Mouse (Mus musculus) ZHBTc4 (cell line): ENCODE measurements around the gene Casp6.

Experiments
- DNase-seq: peaks from one replicate; pipeline ENCODE4 v3.0.0-alpha.2; 2011; ENCODE audit warnings: low read depth, low spot score

Casp6 gene

DNA sequence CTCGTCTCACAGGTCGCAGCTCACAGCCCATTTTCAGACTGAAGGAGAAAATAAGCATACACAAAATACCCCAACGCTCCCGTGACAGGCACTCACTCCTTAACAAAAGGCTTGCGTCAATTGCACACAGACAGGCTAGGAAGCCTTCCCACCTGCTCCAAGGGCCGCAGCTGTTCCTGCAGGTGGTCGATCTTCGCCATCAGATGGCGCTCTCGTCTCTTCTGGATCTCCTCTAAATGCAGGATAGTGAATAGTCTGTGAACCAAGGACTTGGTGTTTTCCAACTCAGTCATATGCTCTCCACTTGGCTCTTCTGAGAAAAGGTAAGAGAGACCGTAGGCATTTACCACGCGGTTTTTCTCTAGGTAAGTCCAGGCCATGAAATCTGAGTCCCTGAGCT is 17.2 kb downstream of the Casp6 start:
- peak; percentile 85 for DNase-seq

- DNase-seq: no peak
Measured at GRCm38 (mm10) chr3:129923581-129923980, 22.4 kb downstream of the Casp6 start.

- no peak for DNase-seq
Measured at GRCm38 (mm10) chr3:129925861-129926260, 24.6 kb downstream of the Casp6 start.

- no peak for DNase-seq
Measured at GRCm38 (mm10) chr3:129930213-129930778, 29.1 kb downstream of the Casp6 start.

- DNase-seq: peak; percentile 74
Measured at GRCm38 (mm10) chr3:129932443-129932842, 31.2 kb downstream of the Casp6 start.

DNA sequence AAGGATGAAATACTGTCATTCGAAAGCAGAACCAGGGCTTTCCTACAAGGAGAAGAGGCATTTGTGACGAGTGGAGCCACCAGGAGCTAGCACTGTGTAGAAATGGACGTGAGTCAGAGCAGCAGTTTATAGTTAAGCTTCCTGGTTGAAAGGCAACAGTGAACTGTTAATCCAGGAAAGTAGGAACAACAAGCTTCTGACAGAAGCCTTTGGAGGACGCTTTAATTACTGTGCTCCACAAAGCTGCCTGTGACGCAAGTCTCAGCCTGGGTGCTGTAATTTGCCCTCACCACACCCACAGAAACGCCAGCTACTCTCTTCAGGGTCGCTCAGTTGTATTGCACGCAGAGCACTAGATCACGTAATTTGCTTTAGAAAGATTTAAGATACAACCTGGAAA is 35.3 kb downstream of the Casp6 start:
- DNase-seq: no peak

GRCm38 (mm10) chr3:129937848-129938247 is 36.6 kb downstream of the Casp6 start:
- DNase-seq: no peak

- DNase-seq: no peak
Measured at GRCm38 (mm10) chr3:129939058-129939457, 37.8 kb downstream of the Casp6 start.

- DNase-seq: no peak
Measured at GRCm38 (mm10) chr3:129940780-129941179, 39.6 kb downstream of the Casp6 start.

GRCm38 (mm10) chr3:129941291-129941690 is 40.1 kb downstream of the Casp6 start:
- no peak for DNase-seq

- no peak for DNase-seq
Measured at GRCm38 (mm10) chr3:129943813-129944212, 42.6 kb downstream of the Casp6 start.

DNA sequence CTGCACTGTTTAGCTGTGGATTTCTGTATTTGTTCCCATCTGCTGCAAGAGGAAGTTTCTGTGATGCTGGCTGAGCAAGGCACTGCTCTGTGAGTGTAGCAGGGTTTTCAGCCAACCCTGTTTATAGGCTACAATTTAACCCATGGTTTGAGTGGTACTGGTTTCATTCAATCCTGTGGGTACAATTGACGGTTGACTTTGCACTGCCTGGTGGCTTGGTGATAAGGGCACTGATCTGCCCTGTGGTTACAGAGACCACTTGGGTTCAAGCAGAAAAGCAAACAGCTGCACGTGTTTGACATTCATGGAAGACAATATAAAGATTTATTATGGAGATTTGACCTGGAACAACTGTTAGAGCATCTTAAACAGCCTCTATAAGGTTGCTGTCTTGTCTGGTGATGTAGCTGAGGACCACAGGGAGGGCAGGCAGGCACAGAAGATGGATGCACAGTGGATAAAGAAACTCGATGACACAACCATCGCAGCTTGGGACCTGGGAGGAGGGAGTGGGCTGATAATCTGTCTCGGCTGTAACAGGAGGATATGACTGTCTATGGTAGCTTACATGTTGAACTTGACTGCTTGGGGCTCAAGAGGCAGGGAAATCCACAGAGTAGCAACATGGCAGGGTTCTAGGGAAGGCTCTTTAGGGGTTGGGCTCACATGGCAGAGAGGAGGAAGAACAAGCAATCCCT is 45.1 kb downstream of the Casp6 start:
- no peak for DNase-seq

GRCm38 (mm10) chr3:129948359-129948758 is 47.1 kb downstream of the Casp6 start:
- DNase-seq: no peak

GRCm38 (mm10) chr3:129949158-129949773 is 48.0 kb downstream of the Casp6 start:
- no peak for DNase-seq

GRCm38 (mm10) chr3:129953296-129953695 is 52.1 kb downstream of the Casp6 start:
- DNase-seq: no peak

DNA sequence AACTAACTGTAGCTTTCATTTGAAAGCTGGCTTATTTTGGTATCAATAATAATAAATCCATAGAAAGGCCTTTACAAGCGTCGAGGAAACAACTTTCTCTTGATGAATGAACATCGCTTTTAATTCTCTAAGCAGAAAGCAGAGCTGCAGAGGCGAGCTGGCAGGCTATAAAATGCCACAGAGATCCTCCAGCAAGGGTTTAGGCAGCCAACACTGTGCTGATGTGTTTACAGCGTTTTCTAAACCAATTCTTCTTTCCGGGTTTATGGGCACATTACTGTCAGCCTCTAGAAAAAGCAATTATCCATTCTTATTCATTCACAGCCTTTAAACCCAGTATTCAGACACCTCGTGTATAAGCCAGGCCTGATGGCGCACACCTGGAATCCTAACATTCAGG is 61.3 kb downstream of the Casp6 start:
- DNase-seq: no peak
